Mouse (Mus musculus) adrenal gland, postnatal 25 days (tissue): ENCODE measurements around the gene Dhodh. TPM values are rescaled to one million over a fixed set of nuclear protein-coding genes. Genes with fewer than 3 reads are reported as not detected.

Experiments used
- DNase-seq: peaks from one replicate; pipeline ENCODE4 v3.0.0; 2021; ENCODE audit warnings: mixed read lengths
- total RNA-seq: library from RNA; stranded (reverse); gene quantifications from 2 replicates; pipeline ENCODE4 v1.2.3, GENCODE M21; 2021

Dhodh gene
- total RNA-seq, 1 experiment from 2014 or later, result 25.1 TPM

GRCm38 (mm10) chr8:109585652-109586051, 22.8 kb downstream of the Dhodh start:
- DNase-seq, result no peak

- DNase-seq, result no peak
Measured at GRCm38 (mm10) chr8:109584830-109585229, 23.6 kb downstream of the Dhodh start.

GRCm38 (mm10) chr8:109584293-109584692, 24.2 kb downstream of the Dhodh start:
- no peak for DNase-seq

- DNase-seq, result no peak
Measured at GRCm38 (mm10) chr8:109578900-109579301, 29.6 kb downstream of the Dhodh start, which contains the start of gene Hp. Hp (minus strand) TSS chr8:109579172.

GRCm38 (mm10) chr8:109576311-109576710, 32.2 kb downstream of the Dhodh start:
- DNase-seq, result no peak

GRCm38 (mm10) chr8:109571139-109571538, 37.3 kb downstream of the Dhodh start:
- no peak for DNase-seq

GRCm38 (mm10) chr8:109565498-109566333, 42.8 kb downstream of the Dhodh start, which contains the start of the genes Dhx38 and Txnl4b:
Dhx38 (minus strand) TSS chr8:109565861.
Txnl4b (plus strand) TSS chr8:109565892.
- DNase-seq, result peak; percentile 96

- DNase-seq, result no peak
Measured at GRCm38 (mm10) chr8:109564766-109565165, 43.7 kb downstream of the Dhodh start.

- DNase-seq, result no peak
Measured at GRCm38 (mm10) chr8:109563881-109564280, 44.6 kb downstream of the Dhodh start.

- no peak for DNase-seq
Measured at GRCm38 (mm10) chr8:109551663-109552062, 56.8 kb downstream of the Dhodh start.

GRCm38 (mm10) chr8:109544049-109544448, 64.4 kb downstream of the Dhodh start:
- no peak for DNase-seq

- no peak for DNase-seq
Measured at GRCm38 (mm10) chr8:109542748-109543519, 65.5 kb downstream of the Dhodh start.

- no peak for DNase-seq
Measured at GRCm38 (mm10) chr8:109542165-109542564, 66.3 kb downstream of the Dhodh start.

Other genes starting within 250 kb of the Dhodh start
- gene Pmfbp1, start 114.6 kb downstream of the Dhodh start, total RNA-seq, result not detected in 2 replicates
- 27.9 and 29.1 TPM in 2 replicates for gene Dhx38, start 42.8 kb downstream of the Dhodh start, total RNA-seq
- gene Txnl4b, start 42.8 kb downstream of the Dhodh start, total RNA-seq, result 13.1 and 16.2 TPM in 2 replicates
- gene Hp, start 29.5 kb downstream of the Dhodh start, total RNA-seq, result 78.2 and 105 TPM in 2 replicates
- 0.06 TPM in 1 of 2 replicates, not detected in the other for gene Pkd1l3, start 5.8 kb upstream of the Dhodh start, total RNA-seq
- 88.2 and 97.6 TPM in 2 replicates for gene Ist1, start 84.6 kb upstream of the Dhodh start, total RNA-seq
- 10.8 and 13.3 TPM in 2 replicates for gene Zfp821, start 96.9 kb upstream of the Dhodh start, total RNA-seq
- 31.0 and 41.8 TPM in 2 replicates for gene Atxn1l, start 129.1 kb upstream of the Dhodh start, total RNA-seq
- 91.7 and 93.1 TPM in 2 replicates for gene Ap1g1, start 169.9 kb upstream of the Dhodh start, total RNA-seq